Mouse (Mus musculus) erythroblast, embryonic 14.5 days (primary cell): ENCODE measurements around the gene Myo9b.

ENCODE experiments used
- GATA1 ChIP-seq: IDR thresholded peaks from 2 replicates; pipeline ENCODE4 v1.6.1; 2012; ENCODE audit warnings: low read length, inconsistent platforms, mixed read lengths
- TAL1 ChIP-seq: IDR thresholded peaks from 3 replicates; pipeline ENCODE4 v1.6.1; 2012; ENCODE audit warnings: low read length, inconsistent platforms, mixed read lengths

- TF ChIP-seq GATA1 (no peak), TAL1 (no peak)
Observed at GRCm38 (mm10) chr8:71407441-71407840, 134.9 kb downstream of the Myo9b start.
